Mouse (Mus musculus): Measurements from ENCODE around the gene Klra8.
"Not testable (repeated sequence)": the region's sequence is repeated elsewhere in the genome, so short reads cannot be mapped to it uniquely, and the experiment has no call there.

Gene Klra8

GRCm38 (mm10) chr6:130129798-130130197, at the start of gene Klra8:
TSS of gene Klra8 (minus strand) at chr6:130129898.
- DNase-seq = not testable (repeated sequence)

GRCm38 (mm10) chr6:130110485-130110884, 19.2 kb downstream of the Klra8 start:
- no peak for DNase-seq

DNA sequence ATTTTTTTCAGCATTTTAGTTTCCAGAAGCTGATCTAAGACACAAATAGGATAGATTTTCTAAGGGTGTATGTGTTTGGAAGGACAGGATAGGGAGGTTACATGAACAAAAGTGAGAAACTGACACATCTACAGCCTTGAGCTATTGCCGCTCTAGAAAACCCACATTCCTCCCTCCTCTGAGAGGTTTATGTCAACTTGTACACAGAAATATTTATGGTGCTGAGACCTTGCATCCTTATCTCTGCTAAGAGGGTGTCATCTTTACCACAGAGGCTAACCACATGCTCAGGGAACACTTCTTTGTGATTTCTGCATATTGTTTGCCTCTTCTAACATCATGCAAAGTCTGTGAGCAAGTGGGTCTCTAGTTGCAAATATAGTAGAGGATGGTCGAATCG, 27.0 kb downstream of the Klra8 start:
- DNase-seq = not testable (repeated sequence)

DNA sequence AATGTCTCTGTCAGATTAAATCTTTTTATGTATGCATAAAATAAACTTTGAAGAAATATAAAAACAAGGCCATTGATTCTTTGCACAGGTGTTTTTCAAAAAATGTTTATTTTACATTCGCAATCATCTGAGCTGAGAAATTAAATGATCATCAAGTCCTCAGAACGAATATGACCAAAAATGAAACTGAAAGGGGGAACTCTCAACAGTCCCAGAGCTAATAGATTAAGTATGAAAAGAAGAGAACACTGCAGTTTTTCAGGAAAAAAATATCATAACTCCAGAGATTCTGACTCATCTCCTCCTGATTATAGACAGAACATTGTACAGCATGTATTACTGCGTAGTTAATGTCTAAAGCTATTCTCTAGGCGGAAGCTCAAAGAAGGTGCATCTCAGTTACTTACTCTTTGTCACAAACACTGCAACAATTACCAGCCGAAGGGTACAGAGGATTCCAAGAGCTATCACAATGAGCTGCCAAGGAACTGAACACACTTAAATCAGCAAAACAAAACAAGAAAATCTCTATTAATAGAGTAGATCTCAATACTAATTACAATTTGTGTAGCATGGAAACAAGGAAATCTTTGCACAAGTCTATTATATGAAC, 37.3 kb downstream of the Klra8 start:
- DNase-seq = no peak

GRCm38 (mm10) chr6:130067171-130067570, 62.5 kb downstream of the Klra8 start, which contains the start of gene Klra4:
TSS of gene Klra4 (minus strand) at chr6:130067271.
- DNase-seq = not testable (repeated sequence)
